Mouse (Mus musculus): ENCODE measurements around the gene Dctn2. TPM values are rescaled to one million over a fixed set of nuclear protein-coding genes. Genes with fewer than 3 reads are reported as not detected.

Gene Dctn2
- polyA plus RNA-seq, 1 experiment from 2014 or later, result 177 TPM

DNA sequence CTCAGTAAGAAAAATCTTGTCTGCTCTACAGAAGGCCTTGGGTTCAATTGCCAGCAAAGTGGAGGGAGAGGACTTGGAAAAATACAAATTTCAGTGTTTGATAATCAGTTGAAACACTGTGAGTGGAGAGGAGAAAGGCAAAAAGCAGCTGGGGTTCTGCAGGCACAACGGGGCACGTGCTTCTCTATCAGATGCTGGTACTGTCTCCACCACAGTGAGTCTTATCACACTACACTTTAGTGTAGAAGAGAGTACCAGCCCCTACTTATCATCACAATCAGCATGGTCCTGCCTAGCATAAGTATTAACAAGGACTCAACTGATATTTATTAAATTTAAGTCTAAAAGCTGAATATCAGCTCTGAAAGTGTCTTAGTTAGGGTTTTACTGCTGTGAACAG lies 51.1 kb downstream of the Dctn2 start:
- no peak for DNase-seq (ENCODE audit: low spot score)
- H3K9me3 ChIP-seq (replicated peaks; ENCODE audit: low read length), result no peaks in the 10 kb centered on the region
- TF ChIP-seq CTCF (IDR thresholded peaks at IDR 0.05; ENCODE audit: low read depth), result no peak
- no peak overlapping the region for H3K4me3 ChIP-seq (replicated peaks; ENCODE audit: low read depth, low read length)
- no peak overlapping the region for H3K9ac ChIP-seq (ENCODE audit: low read depth, low read length)
- no peak overlapping the region for H3K4me2 ChIP-seq (ENCODE audit: low read length)
- H3K4me1 ChIP-seq (replicated peaks; ENCODE audit: insufficient read depth, low read length), result no peaks in the 10 kb centered on the region
- no peak for ATAC-seq (replicated peaks; ENCODE audit: low FRiP score, low read depth)
- no peaks in the 10 kb centered on the region for H3K36me3 ChIP-seq (ENCODE audit: insufficient read depth, low read length)
- WGBS, result 91% methylated on average over 2 of the region's 2 CpGs
- H3K27ac ChIP-seq, result no peak overlapping the region
- H3K27me3 ChIP-seq (ENCODE audit: insufficient read depth, low read length), result no peaks in the 10 kb centered on the region

DNA sequence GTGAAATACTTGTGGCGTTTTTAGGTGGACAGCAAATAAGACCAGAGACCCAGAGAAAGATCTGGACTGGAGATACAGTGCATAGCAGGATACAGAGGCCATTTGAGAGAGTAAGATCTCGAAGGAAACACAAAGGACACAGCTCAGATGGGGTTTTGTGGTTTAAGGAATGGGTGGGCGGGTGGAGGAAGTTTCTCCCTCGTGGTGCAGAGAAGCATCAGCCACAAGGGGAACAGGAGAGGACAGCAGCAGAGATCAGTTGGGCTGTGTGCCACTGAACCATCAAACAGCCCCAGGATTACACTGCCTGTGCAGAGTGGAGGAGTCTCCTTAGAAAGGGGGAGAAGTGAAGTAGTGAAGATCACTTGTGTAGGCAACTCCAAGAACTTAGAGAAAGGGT lies 51.8 kb downstream of the Dctn2 start:
- Histone ChIP-seq H3K4me2 (ENCODE audit: low read length) (no peak overlapping the region), H3K27ac (no peak overlapping the region), H3K27me3 (ENCODE audit: insufficient read depth, low read length) (no peaks in the 10 kb centered on the region), H3K4me3 (replicated peaks; ENCODE audit: low read depth, low read length) (no peak overlapping the region), H3K9ac (ENCODE audit: low read depth, low read length) (no peak overlapping the region), H3K4me1 (replicated peaks; ENCODE audit: insufficient read depth, low read length) (no peaks in the 10 kb centered on the region), H3K9me3 (replicated peaks; ENCODE audit: low read length) (no peaks in the 10 kb centered on the region), H3K36me3 (ENCODE audit: insufficient read depth, low read length) (no peaks in the 10 kb centered on the region)
- DNase-seq (ENCODE audit: low spot score) (no peak), ATAC-seq (replicated peaks; ENCODE audit: low FRiP score, low read depth) (no peak)
- TF ChIP-seq CTCF (IDR thresholded peaks at IDR 0.05; ENCODE audit: low read depth), result no peak
- 44% methylated on average over 4 of the region's 4 CpGs for WGBS

DNA sequence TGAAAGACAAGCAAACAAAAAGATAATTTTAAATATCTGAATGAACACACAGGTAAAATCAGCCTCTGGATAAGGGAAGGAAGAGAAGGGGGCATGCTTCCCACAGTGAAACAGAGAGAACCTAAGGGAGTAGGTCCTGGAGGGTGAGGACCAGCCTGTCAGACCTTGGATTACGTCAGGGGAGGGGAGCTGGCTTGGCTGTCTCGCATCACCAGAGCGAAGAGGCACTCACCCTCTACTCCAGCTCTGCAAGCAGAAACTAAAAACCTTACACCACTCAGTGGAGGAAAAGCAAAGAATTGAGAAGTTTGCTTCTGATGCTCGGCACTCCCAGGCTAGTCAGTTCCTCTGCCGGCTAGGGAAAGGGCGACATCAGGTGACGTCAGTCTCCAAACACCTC lies 53.8 kb downstream of the Dctn2 start:
- Histone ChIP-seq H3K4me2 (ENCODE audit: low read length) (no peak overlapping the region), H3K27me3 (ENCODE audit: insufficient read depth, low read length) (no peaks in the 10 kb centered on the region), H3K9ac (ENCODE audit: low read depth, low read length) (no peak overlapping the region), H3K27ac (no peak overlapping the region), H3K4me1 (replicated peaks; ENCODE audit: insufficient read depth, low read length) (no peaks in the 10 kb centered on the region), H3K9me3 (replicated peaks; ENCODE audit: low read length) (no peaks in the 10 kb centered on the region), H3K36me3 (ENCODE audit: insufficient read depth, low read length) (no peaks in the 10 kb centered on the region), H3K4me3 (replicated peaks; ENCODE audit: low read depth, low read length) (no peak overlapping the region)
- peak; percentile 63 for ATAC-seq (replicated peaks; ENCODE audit: low FRiP score, low read depth)
- 45% methylated on average over 7 of the region's 7 CpGs for WGBS
- DNase-seq (ENCODE audit: low spot score), result peak; percentile 75
- no peak for TF ChIP-seq CTCF (IDR thresholded peaks at IDR 0.05; ENCODE audit: low read depth)

DNA sequence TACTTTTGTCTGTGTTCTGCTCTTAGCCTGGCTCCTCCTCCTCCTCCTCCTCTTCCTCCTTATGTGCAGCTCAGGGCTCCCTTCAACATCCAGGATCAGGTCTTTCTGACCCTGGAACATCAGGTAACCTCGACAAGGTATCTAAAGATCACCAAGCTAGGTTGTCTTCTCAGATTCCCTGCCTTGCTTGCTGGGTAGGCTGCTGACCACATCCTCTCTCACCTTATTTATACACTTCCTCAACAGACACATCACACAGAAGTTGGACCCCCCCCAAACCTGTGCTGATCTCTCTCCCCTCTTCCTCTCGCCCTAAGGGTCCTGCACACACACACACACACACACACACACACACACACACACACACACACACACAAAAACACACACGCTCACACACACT lies 55.5 kb downstream of the Dctn2 start, which contains the start of gene Arhgap9:
Arhgap9 (plus strand) TSS at position 344 of the 400 bp plus-strand sequence.
- ATAC-seq (replicated peaks; ENCODE audit: low FRiP score, low read depth) (no peak), DNase-seq (ENCODE audit: low spot score) (no peak)
- no peak within 1 kb of the TSS for H3K9ac ChIP-seq (ENCODE audit: low read depth, low read length)
- no peak within 1 kb of the TSS for H3K4me3 ChIP-seq (replicated peaks; ENCODE audit: low read depth, low read length)
- no peak within 1 kb of the TSS for H3K4me2 ChIP-seq (ENCODE audit: low read length)
- TF ChIP-seq CTCF (IDR thresholded peaks at IDR 0.05; ENCODE audit: low read depth), result no peak
- peaks cover 12% of the 10 kb centered on the region; the same call in 1 of the 2 replicates for H3K27me3 ChIP-seq (ENCODE audit: insufficient read depth, low read length)
- no peaks in the 10 kb centered on the region for H3K9me3 ChIP-seq (replicated peaks; ENCODE audit: low read length)
- no peak within 1 kb of the TSS for H3K27ac ChIP-seq
- H3K4me1 ChIP-seq (replicated peaks; ENCODE audit: insufficient read depth, low read length), result peaks cover 10% of the 10 kb centered on the region
- WGBS, result 81% methylated on average over 3 of the region's 3 CpGs
- no peaks in the 10 kb centered on the region for H3K36me3 ChIP-seq (ENCODE audit: insufficient read depth, low read length)

DNA sequence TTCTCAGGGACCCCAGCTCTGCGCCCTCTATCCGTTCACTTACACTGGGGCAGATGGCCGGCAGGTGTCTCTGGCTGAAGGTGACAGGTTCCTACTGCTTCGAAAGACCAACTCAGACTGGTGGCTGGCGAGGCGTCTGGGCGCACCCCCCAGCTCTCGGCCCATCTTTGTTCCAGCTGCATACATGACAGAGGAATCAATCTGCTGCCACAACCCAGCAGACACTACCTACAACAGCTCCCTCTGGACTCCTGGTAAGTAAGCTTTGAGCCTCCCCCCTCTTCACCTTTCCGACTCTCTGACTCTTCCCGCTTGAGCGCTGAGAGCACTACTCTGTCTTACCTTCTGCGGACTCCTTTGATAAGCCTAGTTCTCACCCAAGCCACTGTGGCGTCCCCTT lies 56.0 kb downstream of the Dctn2 start:
- no peak for TF ChIP-seq CTCF (IDR thresholded peaks at IDR 0.05; ENCODE audit: low read depth)
- H3K4me1 ChIP-seq (replicated peaks; ENCODE audit: insufficient read depth, low read length), result peaks cover 10% of the 10 kb centered on the region
- ATAC-seq (replicated peaks; ENCODE audit: low FRiP score, low read depth), result no peak
- H3K9ac ChIP-seq (ENCODE audit: low read depth, low read length), result no peak overlapping the region
- no peak overlapping the region for H3K4me2 ChIP-seq (ENCODE audit: low read length)
- H3K36me3 ChIP-seq (ENCODE audit: insufficient read depth, low read length), result no peaks in the 10 kb centered on the region
- no peak for DNase-seq (ENCODE audit: low spot score)
- no peaks in the 10 kb centered on the region for H3K9me3 ChIP-seq (replicated peaks; ENCODE audit: low read length)
- WGBS, result 66% methylated on average over 13 of the region's 13 CpGs
- peaks cover 13% of the 10 kb centered on the region; the same call in 1 of the 2 replicates for H3K27me3 ChIP-seq (ENCODE audit: insufficient read depth, low read length)
- H3K4me3 ChIP-seq (replicated peaks; ENCODE audit: low read depth, low read length), result no peak overlapping the region
- no peak overlapping the region for H3K27ac ChIP-seq

DNA sequence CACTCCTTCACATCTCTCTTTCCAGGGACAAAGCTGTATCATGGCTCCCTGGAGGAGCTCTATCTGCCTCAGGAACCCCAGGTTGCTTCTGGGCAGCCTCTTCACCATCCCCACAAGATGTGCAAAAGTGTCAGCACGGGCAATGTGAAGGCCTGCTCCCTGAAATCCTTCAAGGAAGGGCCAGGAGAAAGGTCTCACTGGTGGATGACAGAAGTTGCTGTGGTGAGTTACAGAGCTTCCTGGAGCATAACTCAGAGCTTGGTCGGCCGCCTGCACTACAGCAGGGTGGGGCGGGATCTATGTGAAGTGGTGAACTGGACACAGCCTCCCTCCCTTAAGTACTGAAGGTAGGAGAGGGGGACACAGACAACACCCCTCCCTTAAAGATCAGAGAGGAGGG lies 56.5 kb downstream of the Dctn2 start:
- no peak for DNase-seq (ENCODE audit: low spot score)
- H3K9me3 ChIP-seq (replicated peaks; ENCODE audit: low read length), result no peaks in the 10 kb centered on the region
- ATAC-seq (replicated peaks; ENCODE audit: low FRiP score, low read depth), result no peak
- no peak overlapping the region for H3K4me3 ChIP-seq (replicated peaks; ENCODE audit: low read depth, low read length)
- H3K27ac ChIP-seq, result no peak overlapping the region
- 55% methylated on average over 4 of the region's 4 CpGs for WGBS
- H3K27me3 ChIP-seq (ENCODE audit: insufficient read depth, low read length), result peaks cover 18% of the 10 kb centered on the region; the same call in 1 of the 2 replicates
- no peak overlapping the region for H3K4me2 ChIP-seq (ENCODE audit: low read length)
- peaks cover 10% of the 10 kb centered on the region for H3K4me1 ChIP-seq (replicated peaks; ENCODE audit: insufficient read depth, low read length)
- no peak overlapping the region for H3K9ac ChIP-seq (ENCODE audit: low read depth, low read length)
- TF ChIP-seq CTCF (IDR thresholded peaks at IDR 0.05; ENCODE audit: low read depth), result no peak
- no peaks in the 10 kb centered on the region for H3K36me3 ChIP-seq (ENCODE audit: insufficient read depth, low read length)

Data from kidney, postnatal 0 days (tissue).